ENCODE assay signal across 11 mouse cellular contexts in genomic region chr8:120282465-120282864, GRCm38 (mm10). TPM values are rescaled to one million over a fixed set of nuclear protein-coding genes. Genes with fewer than 3 reads are reported as not detected.
A peak's percentile ranks its signal among the peaks of the same experiment; 100 is the strongest.
DNase-seq lines count a peak whose midpoint lies in the region; ATAC-seq and TF ChIP-seq lines count a peak whose summit lies in the region.
"Had no signal": no experiment of that assay in that cellular context is flagged by ENCODE, and none has a peak within 500 bp of the region (broad histone marks: within the 10 kb centered on the region; RNA-seq: fewer than 3 reads in every experiment).

No protein-coding gene starts in this region.

- no peak for TF ChIP-seq POLR2A in olfactory bulb, adult 2 months (IDR thresholded peaks at IDR 0.05; ENCODE audit: insufficient read depth, low read depth, low read length)

- H3K9me3 ChIP-seq in heart, embryonic 13.5 days, result no peaks in the 10 kb centered on the region
- no peaks in the 10 kb centered on the region for H3K9me3 ChIP-seq in lung, embryonic 16.5 days (ENCODE audit: control insufficient read depth, low read length)
- H3K9me3 ChIP-seq in lung, postnatal 0 days (ENCODE audit: low read length), result no peaks in the 10 kb centered on the region
- no peaks in the 10 kb centered on the region for H3K9me3 ChIP-seq in intestine, embryonic 16.5 days (ENCODE audit: control insufficient read depth, low read length)

- H3K4me1 ChIP-seq in heart, embryonic 13.5 days, result peaks cover 82% of the 10 kb centered on the region
- H3K4me1 ChIP-seq in lung, embryonic 16.5 days (replicated peaks; ENCODE audit: control insufficient read depth, insufficient read depth, low read length), result peaks cover 62% of the 10 kb centered on the region
- peaks cover 29% of the 10 kb centered on the region for H3K4me1 ChIP-seq in lung, postnatal 0 days (ENCODE audit: insufficient read depth, low read depth, low read length)
- H3K4me1 ChIP-seq in intestine, embryonic 16.5 days (ENCODE audit: control insufficient read depth, insufficient read depth, low read length), result peaks cover 59% of the 10 kb centered on the region
- H3K4me1 ChIP-seq in olfactory bulb, adult 2 months (ENCODE audit: control insufficient read depth, insufficient read depth, low read length), result peaks cover 61% of the 10 kb centered on the region

- WGBS in heart, embryonic 13.5 days, result 50% methylated on average over 5 of the region's 5 CpGs
- 59% methylated on average over 5 of the region's 5 CpGs for WGBS in lung, embryonic 16.5 days
- WGBS in lung, postnatal 0 days, result 53% methylated on average over 5 of the region's 5 CpGs
- 69% methylated on average over 5 of the region's 5 CpGs for WGBS in intestine, embryonic 16.5 days
- 29% methylated on average over 5 of the region's 5 CpGs for WGBS in olfactory bulb, adult 2 months

- TF ChIP-seq CTCF in lung, postnatal 0 days (IDR thresholded peaks at IDR 0.05), result no peak
- TF ChIP-seq CTCF in olfactory bulb, adult 2 months (IDR thresholded peaks at IDR 0.05; ENCODE audit: insufficient read depth, low read depth, low read length), result no peak

- peak overlapping the region; percentile 75 for H3K27ac ChIP-seq in heart, embryonic 13.5 days (replicated peaks)
- peak overlapping the region; percentile 18; the same call in 1 of the 2 replicates for H3K27ac ChIP-seq in lung, embryonic 16.5 days (ENCODE audit: low read length)
- H3K27ac ChIP-seq in lung, postnatal 0 days (ENCODE audit: low read length), result no peak overlapping the region
- H3K27ac ChIP-seq in intestine, embryonic 16.5 days (ENCODE audit: low read length), result peak overlapping the region; percentile 27; the same call in 1 of the 2 replicates
- peak overlapping the region; percentile 96; the same call in 1 of the 2 replicates for H3K27ac ChIP-seq in olfactory bulb, adult 2 months (ENCODE audit: insufficient read depth, low read depth, low read length)
- H3K27ac ChIP-seq: macrophage had no signal

- peaks cover 4% of the 10 kb centered on the region; the same call in 1 of the 2 replicates for H3K27me3 ChIP-seq in heart, embryonic 13.5 days (replicated peaks)
- H3K27me3 ChIP-seq in lung, embryonic 16.5 days (ENCODE audit: control insufficient read depth, insufficient read depth, low read depth, low read length), result no peaks in the 10 kb centered on the region
- no peaks in the 10 kb centered on the region for H3K27me3 ChIP-seq in lung, postnatal 0 days (replicated peaks; ENCODE audit: insufficient read depth, low read length)
- no peaks in the 10 kb centered on the region for H3K27me3 ChIP-seq in intestine, embryonic 16.5 days (replicated peaks; ENCODE audit: control insufficient read depth, insufficient read depth, low read length)

- intact Hi-C loops in heart, postnatal 36 days (cut with DNase I), result loop anchor here (5.0 kb wide), 1 partner anchor 85 kb away; no protein-coding TSS in a partner anchor
- intact Hi-C loops in left cerebral cortex, postnatal 4 days (cut with DNase I), result loop anchor here (5.0 to 10.0 kb wide), 2 partner anchors 252 to 330 kb away; no protein-coding TSS in a partner anchor

- DNase-seq in heart, postnatal 36 days, result no peak
- DNase-seq in lung, postnatal 0 days (ENCODE audit: low spot score), result no peak
- DNase-seq in left cerebral cortex, postnatal 4 days, result no peak
- no peak for DNase-seq in thymus, postnatal 4 days
- DNase-seq: retina, postnatal 1 day; thymus, adult 18-20 months had no signal

- ATAC-seq in heart, embryonic 13.5 days (ENCODE audit: extremely low read depth, insufficient number of reproducible peaks, low FRiP score, low TSS enrichment), result 0 out of 2 replicates have a peak, but pooled peaks have one; percentile 6
- ATAC-seq in lung, embryonic 16.5 days (ENCODE audit: low read depth), result no peak
- ATAC-seq in lung, postnatal 0 days, result no peak
- no peak for ATAC-seq in intestine, embryonic 16.5 days

- H3K4me2 ChIP-seq in heart, embryonic 13.5 days, result no peak overlapping the region
- no peak overlapping the region for H3K4me2 ChIP-seq in lung, embryonic 16.5 days (ENCODE audit: low read depth, low read length)
- H3K4me2 ChIP-seq in lung, postnatal 0 days (replicated peaks; ENCODE audit: low read depth, low read length), result no peak overlapping the region
- H3K4me2 ChIP-seq in intestine, embryonic 16.5 days (ENCODE audit: low read depth, low read length), result no peak overlapping the region

- no peaks in the 10 kb centered on the region for H3K36me3 ChIP-seq in heart, embryonic 13.5 days
- H3K36me3 ChIP-seq in lung, embryonic 16.5 days (ENCODE audit: control insufficient read depth, insufficient read depth, low read length), result no peaks in the 10 kb centered on the region
- H3K36me3 ChIP-seq in lung, postnatal 0 days (ENCODE audit: insufficient read depth, low read length), result no peaks in the 10 kb centered on the region
- no peaks in the 10 kb centered on the region for H3K36me3 ChIP-seq in intestine, embryonic 16.5 days (ENCODE audit: control insufficient read depth, insufficient read depth, low read length)

- TF ChIP-seq EP300 in lung, postnatal 0 days (IDR thresholded peaks at IDR 0.05), result no peak

- H3K9ac ChIP-seq in heart, embryonic 13.5 days, result peak overlapping the region; percentile 65
- H3K9ac ChIP-seq in lung, embryonic 16.5 days (ENCODE audit: low read length), result peak overlapping the region; percentile 21; the same call in 1 of the 2 replicates
- H3K9ac ChIP-seq in lung, postnatal 0 days (replicated peaks; ENCODE audit: low read depth), result no peak overlapping the region
- 0 out of 2 replicates have a peak overlapping the region, but pooled peaks have one; percentile 2 for H3K9ac ChIP-seq in intestine, embryonic 16.5 days (ENCODE audit: low read depth, low read length)

- H3K4me3 ChIP-seq in heart, embryonic 13.5 days, result no peak overlapping the region
- no peak overlapping the region for H3K4me3 ChIP-seq in lung, embryonic 16.5 days (ENCODE audit: low read length)
- H3K4me3 ChIP-seq in lung, postnatal 0 days (ENCODE audit: low read depth, low read length), result no peak overlapping the region
- no peak overlapping the region for H3K4me3 ChIP-seq in intestine, embryonic 16.5 days (ENCODE audit: low read length)
- H3K4me3 ChIP-seq in olfactory bulb, adult 2 months (ENCODE audit: insufficient read depth, low read depth, low read length), result no peak overlapping the region

RNA-seq across cellular contexts. Expression of gene Gse1, which starts 54.2 kb away (rescaled TPM):
- 8.5 and 8.6 TPM in 2 replicates for polyA plus RNA-seq in heart, embryonic 13.5 days (2015; fragmentation: Nextera tagmentation; extraction: Ambion mirVana)
- 10 to 100 TPM; 21.2 to 26.6 TPM for total RNA-seq in heart, postnatal 36 days (2021)
- polyA plus RNA-seq in lung, embryonic 16.5 days (2015; fragmentation: Nextera tagmentation; extraction: Ambion mirVana), result 10.2 and 10.9 TPM in 2 replicates
- 9.5 and 9.9 TPM in 2 replicates for polyA plus RNA-seq in lung, postnatal 0 days (2015; fragmentation: Nextera tagmentation; extraction: Ambion mirVana)
- polyA plus RNA-seq in intestine, embryonic 16.5 days (2015; fragmentation: Nextera tagmentation; extraction: Ambion mirVana), result 7.3 and 8.3 TPM in 2 replicates
- 42.5 and 91.1 TPM in 2 replicates for polyA plus RNA-seq in olfactory bulb, adult 2 months (2012; ENCODE audit: insufficient read depth, insufficient read length, low replicate concordance, missing spikeins)
- 10 to 100 TPM; 57.4 to 59.3 TPM for total RNA-seq in left cerebral cortex, postnatal 4 days (2021)
